Mouse (Mus musculus): ENCODE data around the gene Nrbf2. TPM values are rescaled to one million over a fixed set of nuclear protein-coding genes. Genes with fewer than 3 reads are reported as not detected.

The Nrbf2 gene
- polyA plus RNA-seq (2012; rRNA removed) = 6.8 and 8.6 TPM in 2 replicates

GRCm38 (mm10) chr10:67285176-67285814 is at the start of gene Nrbf2:
TSS of gene Nrbf2 (minus strand) at chr10:67285305.
- Histone ChIP-seq H3K4me1 (ENCODE audit: control insufficient read depth, insufficient read depth, low read length) (peaks cover 30% of the 10 kb centered on the region), H3K27ac (ENCODE audit: insufficient read depth, low read depth, low read length) (peak within 1 kb of the TSS; percentile 91), H3K36me3 (ENCODE audit: control insufficient read depth, insufficient read depth, low read length) (no peaks in the 10 kb centered on the region), H3K27me3 (replicated peaks; ENCODE audit: control insufficient read depth, insufficient read depth, low read length) (no peaks in the 10 kb centered on the region), H3K4me3 (ENCODE audit: insufficient read depth, low read depth, low read length) (peak within 1 kb of the TSS; percentile 71)
- under 1% methylated on average over 52 of the region's 52 CpGs for WGBS
- DNase-seq = peak; percentile 97
- TF ChIP-seq CTCF (conservative IDR thresholded peaks at IDR 0.05; ENCODE audit: insufficient read depth, insufficient read length, low read depth, low read length) (no peak), POLR2A (IDR thresholded peaks at IDR 0.05; ENCODE audit: low read depth, low read length) (no peak)

GRCm38 (mm10) chr10:67330580-67330979 is 45.5 kb upstream of the Nrbf2 start:
- H3K27ac ChIP-seq (ENCODE audit: insufficient read depth, low read depth, low read length) = no peak overlapping the region
- no peaks in the 10 kb centered on the region for H3K36me3 ChIP-seq (ENCODE audit: control insufficient read depth, insufficient read depth, low read length)
- no peak for TF ChIP-seq CTCF (conservative IDR thresholded peaks at IDR 0.05; ENCODE audit: insufficient read depth, insufficient read length, low read depth, low read length)
- no peak for TF ChIP-seq POLR2A (IDR thresholded peaks at IDR 0.05; ENCODE audit: low read depth, low read length)
- H3K4me3 ChIP-seq (ENCODE audit: insufficient read depth, low read depth, low read length) = no peak overlapping the region
- no peak for DNase-seq
- no peaks in the 10 kb centered on the region for H3K27me3 ChIP-seq (replicated peaks; ENCODE audit: control insufficient read depth, insufficient read depth, low read length)
- 62% methylated on average over 2 of the region's 2 CpGs for WGBS
- H3K4me1 ChIP-seq (ENCODE audit: control insufficient read depth, insufficient read depth, low read length) = no peaks in the 10 kb centered on the region

- 40% methylated on average over 11 of the region's 11 CpGs for WGBS
- Histone ChIP-seq H3K27ac (ENCODE audit: insufficient read depth, low read depth, low read length) (no peak overlapping the region), H3K4me3 (ENCODE audit: insufficient read depth, low read depth, low read length) (no peak overlapping the region), H3K4me1 (ENCODE audit: control insufficient read depth, insufficient read depth, low read length) (no peaks in the 10 kb centered on the region), H3K27me3 (replicated peaks; ENCODE audit: control insufficient read depth, insufficient read depth, low read length) (no peaks in the 10 kb centered on the region), H3K36me3 (ENCODE audit: control insufficient read depth, insufficient read depth, low read length) (no peaks in the 10 kb centered on the region)
- TF ChIP-seq POLR2A (IDR thresholded peaks at IDR 0.05; ENCODE audit: low read depth, low read length) (no peak), CTCF (conservative IDR thresholded peaks at IDR 0.05; ENCODE audit: insufficient read depth, insufficient read length, low read depth, low read length) (no peak)
- peak; percentile 11 for DNase-seq
These were observed 44.6 kb upstream of the Nrbf2 start for GRCm38 (mm10) chr10:67329661-67330060.

GRCm38 (mm10) chr10:67328208-67328607 is 43.1 kb upstream of the Nrbf2 start:
- 75% methylated on average over 5 of the region's 5 CpGs for WGBS
- H3K4me1 ChIP-seq (ENCODE audit: control insufficient read depth, insufficient read depth, low read length) = no peaks in the 10 kb centered on the region
- no peak for DNase-seq
- no peaks in the 10 kb centered on the region for H3K36me3 ChIP-seq (ENCODE audit: control insufficient read depth, insufficient read depth, low read length)
- TF ChIP-seq POLR2A (IDR thresholded peaks at IDR 0.05; ENCODE audit: low read depth, low read length) = no peak
- TF ChIP-seq CTCF (conservative IDR thresholded peaks at IDR 0.05; ENCODE audit: insufficient read depth, insufficient read length, low read depth, low read length) = no peak
- no peak overlapping the region for H3K4me3 ChIP-seq (ENCODE audit: insufficient read depth, low read depth, low read length)
- no peak overlapping the region for H3K27ac ChIP-seq (ENCODE audit: insufficient read depth, low read depth, low read length)
- no peaks in the 10 kb centered on the region for H3K27me3 ChIP-seq (replicated peaks; ENCODE audit: control insufficient read depth, insufficient read depth, low read length)

GRCm38 (mm10) chr10:67324036-67324435 is 38.9 kb upstream of the Nrbf2 start:
- no peak for DNase-seq
- WGBS = 83% methylated on average over 1 of the region's 1 CpGs
- Histone ChIP-seq H3K27ac (ENCODE audit: insufficient read depth, low read depth, low read length) (no peak overlapping the region), H3K4me1 (ENCODE audit: control insufficient read depth, insufficient read depth, low read length) (no peaks in the 10 kb centered on the region), H3K36me3 (ENCODE audit: control insufficient read depth, insufficient read depth, low read length) (no peaks in the 10 kb centered on the region), H3K4me3 (ENCODE audit: insufficient read depth, low read depth, low read length) (no peak overlapping the region), H3K27me3 (replicated peaks; ENCODE audit: control insufficient read depth, insufficient read depth, low read length) (no peaks in the 10 kb centered on the region)
- TF ChIP-seq POLR2A (IDR thresholded peaks at IDR 0.05; ENCODE audit: low read depth, low read length) = no peak
- TF ChIP-seq CTCF (conservative IDR thresholded peaks at IDR 0.05; ENCODE audit: insufficient read depth, insufficient read length, low read depth, low read length) = no peak

GRCm38 (mm10) chr10:67321396-67321795 is 36.3 kb upstream of the Nrbf2 start:
- Histone ChIP-seq H3K27ac (ENCODE audit: insufficient read depth, low read depth, low read length) (no peak overlapping the region), H3K27me3 (replicated peaks; ENCODE audit: control insufficient read depth, insufficient read depth, low read length) (no peaks in the 10 kb centered on the region), H3K4me3 (ENCODE audit: insufficient read depth, low read depth, low read length) (no peak overlapping the region), H3K36me3 (ENCODE audit: control insufficient read depth, insufficient read depth, low read length) (no peaks in the 10 kb centered on the region), H3K4me1 (ENCODE audit: control insufficient read depth, insufficient read depth, low read length) (no peaks in the 10 kb centered on the region)
- 96% methylated on average over 2 of the region's 2 CpGs for WGBS
- TF ChIP-seq POLR2A (IDR thresholded peaks at IDR 0.05; ENCODE audit: low read depth, low read length) = no peak
- no peak for TF ChIP-seq CTCF (conservative IDR thresholded peaks at IDR 0.05; ENCODE audit: insufficient read depth, insufficient read length, low read depth, low read length)
- no peak for DNase-seq

GRCm38 (mm10) chr10:67320207-67320859 is 35.2 kb upstream of the Nrbf2 start:
- Histone ChIP-seq H3K4me3 (ENCODE audit: insufficient read depth, low read depth, low read length) (no peak overlapping the region), H3K4me1 (ENCODE audit: control insufficient read depth, insufficient read depth, low read length) (no peaks in the 10 kb centered on the region), H3K36me3 (ENCODE audit: control insufficient read depth, insufficient read depth, low read length) (no peaks in the 10 kb centered on the region), H3K27me3 (replicated peaks; ENCODE audit: control insufficient read depth, insufficient read depth, low read length) (no peaks in the 10 kb centered on the region), H3K27ac (ENCODE audit: insufficient read depth, low read depth, low read length) (no peak overlapping the region)
- TF ChIP-seq POLR2A (IDR thresholded peaks at IDR 0.05; ENCODE audit: low read depth, low read length) (no peak), CTCF (conservative IDR thresholded peaks at IDR 0.05; ENCODE audit: insufficient read depth, insufficient read length, low read depth, low read length) (no peak)
- no peak for DNase-seq
- 38% methylated on average over 17 of the region's 17 CpGs for WGBS

All from kidney, adult 2 months (tissue).